Mouse (Mus musculus): Measurements from ENCODE around the gene Bcl11b. TPM values are rescaled to one million over a fixed set of nuclear protein-coding genes. Genes with fewer than 3 reads are reported as not detected.

The Bcl11b gene
- polyA plus RNA-seq, 1 experiment from 2014 or later: 3.5 TPM

- Histone ChIP-seq H3K27ac (ENCODE audit: low read depth, low read length) (no peak overlapping the region), H3K27me3 (ENCODE audit: control insufficient read depth, insufficient read depth, low read length) (no peaks in the 10 kb centered on the region), H3K9me3 (ENCODE audit: control insufficient read depth, low read length) (no peaks in the 10 kb centered on the region), H3K9ac (ENCODE audit: low read depth, low read length) (no peak overlapping the region), H3K4me2 (replicated peaks; ENCODE audit: low read depth, low read length) (no peak overlapping the region), H3K36me3 (ENCODE audit: control insufficient read depth, insufficient read depth, low read length) (no peaks in the 10 kb centered on the region), H3K4me3 (ENCODE audit: low read length) (no peak overlapping the region), H3K4me1 (ENCODE audit: control insufficient read depth, insufficient read depth, low read length) (peaks cover 36% of the 10 kb centered on the region)
- no peak for ATAC-seq (ENCODE audit: low FRiP score, low TSS enrichment)
- WGBS: 63% methylated on average over 14 of the region's 14 CpGs
Observed at GRCm38 (mm10) chr12:107960365-107960764, 43.0 kb downstream of the Bcl11b start.

DNA sequence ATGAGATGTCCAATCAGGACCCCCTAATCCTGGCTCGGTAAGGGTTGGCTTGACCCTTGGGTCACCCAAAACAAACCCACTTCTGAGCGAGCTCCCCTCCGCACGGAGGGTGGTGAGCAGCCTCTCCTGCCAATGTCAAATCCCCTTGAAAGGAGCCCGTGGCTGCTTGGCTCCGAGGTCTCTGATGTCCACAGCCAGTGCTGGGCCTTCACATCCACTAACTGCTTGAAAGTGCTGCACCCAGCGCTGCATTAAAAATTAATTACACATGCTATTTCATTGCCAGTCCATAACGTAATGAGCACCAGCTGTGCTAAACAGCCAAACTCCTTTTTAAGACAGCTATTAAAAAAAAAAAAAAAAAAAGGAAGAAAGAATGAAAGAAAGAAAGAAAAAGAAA lies 43.5 kb downstream of the Bcl11b start:
- WGBS: 46% methylated on average over 8 of the region's 8 CpGs
- H3K4me3 ChIP-seq (ENCODE audit: low read length): no peak overlapping the region

GRCm38 (mm10) chr12:107953044-107953684 lies 50.2 kb downstream of the Bcl11b start:
- Histone ChIP-seq H3K27ac (ENCODE audit: low read depth, low read length) (no peak overlapping the region), H3K4me1 (ENCODE audit: control insufficient read depth, insufficient read depth, low read length) (peaks cover 23% of the 10 kb centered on the region), H3K4me3 (ENCODE audit: low read length) (no peak overlapping the region), H3K9ac (ENCODE audit: low read depth, low read length) (no peak overlapping the region), H3K4me2 (replicated peaks; ENCODE audit: low read depth, low read length) (no peak overlapping the region; the same call in 1 of the 2 replicates), H3K9me3 (ENCODE audit: control insufficient read depth, low read length) (no peaks in the 10 kb centered on the region), H3K36me3 (ENCODE audit: control insufficient read depth, insufficient read depth, low read length) (no peaks in the 10 kb centered on the region), H3K27me3 (ENCODE audit: control insufficient read depth, insufficient read depth, low read length) (no peaks in the 10 kb centered on the region)
- ATAC-seq (ENCODE audit: low FRiP score, low TSS enrichment): no peak
- WGBS: 89% methylated on average over 16 of the region's 16 CpGs

More for the DNA sequence above, 43.5 kb downstream of the Bcl11b start:
- Histone ChIP-seq H3K9ac (ENCODE audit: low read depth, low read length) (no peak overlapping the region), H3K27me3 (ENCODE audit: control insufficient read depth, insufficient read depth, low read length) (no peaks in the 10 kb centered on the region), H3K9me3 (ENCODE audit: control insufficient read depth, low read length) (no peaks in the 10 kb centered on the region), H3K27ac (ENCODE audit: low read depth, low read length) (no peak overlapping the region), H3K4me1 (ENCODE audit: control insufficient read depth, insufficient read depth, low read length) (peaks cover 31% of the 10 kb centered on the region), H3K4me2 (replicated peaks; ENCODE audit: low read depth, low read length) (no peak overlapping the region), H3K36me3 (ENCODE audit: control insufficient read depth, insufficient read depth, low read length) (no peaks in the 10 kb centered on the region)
- no peak for ATAC-seq (ENCODE audit: low FRiP score, low TSS enrichment)

- H3K4me3 ChIP-seq (ENCODE audit: low read length): no peak overlapping the region; the same call in 1 of the 2 replicates
- 35% methylated on average over 20 of the region's 20 CpGs for WGBS
- no peak for ATAC-seq (ENCODE audit: low FRiP score, low TSS enrichment)
- no peak overlapping the region; the same call in 1 of the 2 replicates for H3K27ac ChIP-seq (ENCODE audit: low read depth, low read length)
- no peaks in the 10 kb centered on the region for H3K36me3 ChIP-seq (ENCODE audit: control insufficient read depth, insufficient read depth, low read length)
- H3K4me1 ChIP-seq (ENCODE audit: control insufficient read depth, insufficient read depth, low read length): peaks cover 23% of the 10 kb centered on the region
- no peak overlapping the region for H3K9ac ChIP-seq (ENCODE audit: low read depth, low read length)
- H3K4me2 ChIP-seq (replicated peaks; ENCODE audit: low read depth, low read length): peak overlapping the region; percentile 21
- no peaks in the 10 kb centered on the region for H3K9me3 ChIP-seq (ENCODE audit: control insufficient read depth, low read length)
- no peaks in the 10 kb centered on the region for H3K27me3 ChIP-seq (ENCODE audit: control insufficient read depth, insufficient read depth, low read length)
Observed at GRCm38 (mm10) chr12:107952318-107952724, 51.1 kb downstream of the Bcl11b start.

- peaks cover 23% of the 10 kb centered on the region for H3K4me1 ChIP-seq (ENCODE audit: control insufficient read depth, insufficient read depth, low read length)
- H3K27me3 ChIP-seq (ENCODE audit: control insufficient read depth, insufficient read depth, low read length): no peaks in the 10 kb centered on the region
- H3K36me3 ChIP-seq (ENCODE audit: control insufficient read depth, insufficient read depth, low read length): no peaks in the 10 kb centered on the region
- no peak overlapping the region for H3K9ac ChIP-seq (ENCODE audit: low read depth, low read length)
- H3K9me3 ChIP-seq (ENCODE audit: control insufficient read depth, low read length): no peaks in the 10 kb centered on the region
- H3K4me3 ChIP-seq (ENCODE audit: low read length): no peak overlapping the region
- WGBS: 66% methylated on average over 20 of the region's 20 CpGs
- no peak for ATAC-seq (ENCODE audit: low FRiP score, low TSS enrichment)
- no peak overlapping the region for H3K27ac ChIP-seq (ENCODE audit: low read depth, low read length)
- no peak overlapping the region for H3K4me2 ChIP-seq (replicated peaks; ENCODE audit: low read depth, low read length)
Observed at GRCm38 (mm10) chr12:107950667-107951179, 52.7 kb downstream of the Bcl11b start.

- Histone ChIP-seq H3K9ac (ENCODE audit: low read depth, low read length) (no peak overlapping the region), H3K27ac (ENCODE audit: low read depth, low read length) (no peak overlapping the region), H3K27me3 (ENCODE audit: control insufficient read depth, insufficient read depth, low read length) (no peaks in the 10 kb centered on the region), H3K4me3 (ENCODE audit: low read length) (no peak overlapping the region), H3K9me3 (ENCODE audit: control insufficient read depth, low read length) (no peaks in the 10 kb centered on the region), H3K4me2 (replicated peaks; ENCODE audit: low read depth, low read length) (no peak overlapping the region), H3K4me1 (ENCODE audit: control insufficient read depth, insufficient read depth, low read length) (peaks cover 23% of the 10 kb centered on the region), H3K36me3 (ENCODE audit: control insufficient read depth, insufficient read depth, low read length) (no peaks in the 10 kb centered on the region)
- 63% methylated on average over 10 of the region's 10 CpGs for WGBS
- no peak for ATAC-seq (ENCODE audit: low FRiP score, low TSS enrichment)
Observed at GRCm38 (mm10) chr12:107949416-107949815, 54.0 kb downstream of the Bcl11b start.

DNA sequence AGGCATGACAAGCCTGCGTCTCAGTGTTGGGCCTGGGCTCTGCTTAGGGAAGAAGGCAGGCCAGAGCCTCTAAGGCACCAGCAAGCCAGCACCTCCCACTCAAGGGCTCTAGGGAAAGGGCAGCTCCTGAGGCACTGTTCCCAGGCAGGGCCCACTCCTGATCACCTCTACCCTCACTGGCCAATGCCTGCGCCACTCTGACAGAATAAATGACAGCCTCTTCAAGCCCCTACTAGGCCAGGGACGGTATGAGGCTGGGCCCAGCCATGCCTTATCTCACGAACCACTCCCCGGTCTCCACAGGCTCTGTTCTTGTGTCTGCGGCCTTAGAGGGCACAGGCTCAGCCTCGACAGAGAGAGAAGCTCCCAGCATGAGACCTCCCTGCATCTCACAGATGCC lies 61.3 kb downstream of the Bcl11b start:
- 80% methylated on average over 7 of the region's 7 CpGs for WGBS

GRCm38 (mm10) chr12:107940774-107941173 lies 62.6 kb downstream of the Bcl11b start:
- H3K4me3 ChIP-seq (ENCODE audit: low read length): no peak overlapping the region
- no peaks in the 10 kb centered on the region for H3K36me3 ChIP-seq (ENCODE audit: control insufficient read depth, insufficient read depth, low read length)
- H3K4me2 ChIP-seq (replicated peaks; ENCODE audit: low read depth, low read length): no peak overlapping the region
- H3K9ac ChIP-seq (ENCODE audit: low read depth, low read length): no peak overlapping the region
- no peak for ATAC-seq (ENCODE audit: low FRiP score, low TSS enrichment)
- H3K27ac ChIP-seq (ENCODE audit: low read depth, low read length): no peak overlapping the region
- H3K27me3 ChIP-seq (ENCODE audit: control insufficient read depth, insufficient read depth, low read length): no peaks in the 10 kb centered on the region
- WGBS: 88% methylated on average over 9 of the region's 9 CpGs
- no peaks in the 10 kb centered on the region for H3K9me3 ChIP-seq (ENCODE audit: control insufficient read depth, low read length)
- no peaks in the 10 kb centered on the region for H3K4me1 ChIP-seq (ENCODE audit: control insufficient read depth, insufficient read depth, low read length)

More for the DNA sequence above, 61.3 kb downstream of the Bcl11b start:
- H3K4me2 ChIP-seq (replicated peaks; ENCODE audit: low read depth, low read length): no peak overlapping the region
- no peaks in the 10 kb centered on the region for H3K9me3 ChIP-seq (ENCODE audit: control insufficient read depth, low read length)
- H3K27me3 ChIP-seq (ENCODE audit: control insufficient read depth, insufficient read depth, low read length): no peaks in the 10 kb centered on the region
- ATAC-seq (ENCODE audit: low FRiP score, low TSS enrichment): no peak
- H3K4me1 ChIP-seq (ENCODE audit: control insufficient read depth, insufficient read depth, low read length): no peaks in the 10 kb centered on the region
- no peaks in the 10 kb centered on the region for H3K36me3 ChIP-seq (ENCODE audit: control insufficient read depth, insufficient read depth, low read length)
- no peak overlapping the region for H3K9ac ChIP-seq (ENCODE audit: low read depth, low read length)
- no peak overlapping the region for H3K4me3 ChIP-seq (ENCODE audit: low read length)
- no peak overlapping the region for H3K27ac ChIP-seq (ENCODE audit: low read depth, low read length)

GRCm38 (mm10) chr12:107939177-107939576 lies 64.2 kb downstream of the Bcl11b start:
- ATAC-seq (ENCODE audit: low FRiP score, low TSS enrichment): no peak
- 73% methylated on average over 4 of the region's 4 CpGs for WGBS
- no peaks in the 10 kb centered on the region for H3K36me3 ChIP-seq (ENCODE audit: control insufficient read depth, insufficient read depth, low read length)

More at GRCm38 (mm10) chr12:107939177-107939576, 64.2 kb downstream of the Bcl11b start:
- H3K4me2 ChIP-seq (replicated peaks; ENCODE audit: low read depth, low read length): no peak overlapping the region
- 0 out of 2 replicates have a peak, but pooled peaks cover 2% of the 10 kb centered on the region for H3K4me1 ChIP-seq (ENCODE audit: control insufficient read depth, insufficient read depth, low read length)
- H3K27ac ChIP-seq (ENCODE audit: low read depth, low read length): no peak overlapping the region
- no peaks in the 10 kb centered on the region for H3K9me3 ChIP-seq (ENCODE audit: control insufficient read depth, low read length)
- H3K9ac ChIP-seq (ENCODE audit: low read depth, low read length): no peak overlapping the region
- H3K27me3 ChIP-seq (ENCODE audit: control insufficient read depth, insufficient read depth, low read length): no peaks in the 10 kb centered on the region
- H3K4me3 ChIP-seq (ENCODE audit: low read length): no peak overlapping the region

All from kidney, embryonic 14.5 days (tissue).